8 mouse cellular contexts compared by ENCODE assay signal in genomic region chr11:121156411-121156891, GRCm38 (mm10). TPM values are rescaled to one million over a fixed set of nuclear protein-coding genes. Genes with fewer than 3 reads are reported as not detected.
A peak's percentile ranks its signal among the peaks of the same experiment; 100 is the strongest.
DNase-seq lines count a peak whose midpoint lies in the region; ATAC-seq lines count a peak whose summit lies in the region.

No protein-coding gene starts in this region.

- peaks cover 40% of the 10 kb centered on the region for H3K27me3 ChIP-seq in forebrain, embryonic 12.5 days
- peaks cover 51% of the 10 kb centered on the region for H3K27me3 ChIP-seq in liver, embryonic 15.5 days
- peaks cover 36% of the 10 kb centered on the region for H3K27me3 ChIP-seq in stomach, embryonic 15.5 days (replicated peaks)

- under 1% methylated on average over 42 of the region's 45 CpGs for WGBS in forebrain, embryonic 12.5 days
- 6% methylated on average over 45 of the region's 45 CpGs for WGBS in liver, embryonic 15.5 days (ENCODE audit: insufficient replicate concordance)
- 2% methylated on average over 45 of the region's 45 CpGs for WGBS in stomach, embryonic 15.5 days

- H3K4me1 ChIP-seq in forebrain, embryonic 12.5 days: peaks cover 27% of the 10 kb centered on the region
- H3K4me1 ChIP-seq in liver, embryonic 15.5 days (replicated peaks): 0 out of 2 replicates have a peak, but pooled peaks cover 3% of the 10 kb centered on the region
- peaks cover 8% of the 10 kb centered on the region for H3K4me1 ChIP-seq in stomach, embryonic 15.5 days

- no peaks in the 10 kb centered on the region for H3K36me3 ChIP-seq in forebrain, embryonic 12.5 days (replicated peaks)
- H3K36me3 ChIP-seq in liver, embryonic 15.5 days (replicated peaks): no peaks in the 10 kb centered on the region
- no peaks in the 10 kb centered on the region for H3K36me3 ChIP-seq in stomach, embryonic 15.5 days

- peak overlapping the region; percentile 33; the same call in 1 of the 2 replicates for H3K9ac ChIP-seq in forebrain, embryonic 12.5 days
- H3K9ac ChIP-seq in liver, embryonic 15.5 days: no peak overlapping the region
- 0 out of 2 replicates have a peak overlapping the region, but pooled peaks have one; percentile 6 for H3K9ac ChIP-seq in stomach, embryonic 15.5 days

- DNase-seq in adrenal gland, adult 2 months: peak; percentile 34
- no peak for DNase-seq in adrenal gland, adult 8-10 months
- peak; percentile 52 for DNase-seq in ZHBTc4 (ENCODE audit: low read depth, low spot score)
- DNase-seq in heart, postnatal 36 days: peak; percentile 45 to 62
- DNase-seq in T-cell, adult 2 months (ENCODE audit: low spot score): no peak

- no peaks in the 10 kb centered on the region for H3K9me3 ChIP-seq in forebrain, embryonic 12.5 days
- no peaks in the 10 kb centered on the region for H3K9me3 ChIP-seq in liver, embryonic 15.5 days (replicated peaks)
- H3K9me3 ChIP-seq in stomach, embryonic 15.5 days: no peaks in the 10 kb centered on the region

- no peak overlapping the region for H3K27ac ChIP-seq in forebrain, embryonic 12.5 days
- H3K27ac ChIP-seq in liver, embryonic 15.5 days (replicated peaks): no peak overlapping the region
- no peak overlapping the region for H3K27ac ChIP-seq in stomach, embryonic 15.5 days

- intact Hi-C loops in heart, postnatal 36 days (cut with DNase I): no loop called here

- ATAC-seq in forebrain, embryonic 12.5 days (ENCODE audit: low FRiP score): peak; percentile 23; the same call in 1 of the 2 replicates
- ATAC-seq in liver, embryonic 15.5 days (ENCODE audit: insufficient read depth): 0 out of 2 replicates have a peak, but pooled peaks have one; percentile 40
- ATAC-seq in stomach, embryonic 15.5 days (ENCODE audit: insufficient read depth, low FRiP score, low read depth): no peak

- H3K4me2 ChIP-seq in forebrain, embryonic 12.5 days: peak overlapping the region; percentile 58
- H3K4me2 ChIP-seq in liver, embryonic 15.5 days: peak overlapping the region; percentile 50
- H3K4me2 ChIP-seq in stomach, embryonic 15.5 days: peak overlapping the region; percentile 62

- H3K4me3 ChIP-seq in forebrain, embryonic 12.5 days (replicated peaks): peak overlapping the region; percentile 39
- peak overlapping the region; percentile 20 for H3K4me3 ChIP-seq in liver, embryonic 15.5 days (replicated peaks)
- peak overlapping the region; percentile 31 for H3K4me3 ChIP-seq in stomach, embryonic 15.5 days (replicated peaks)

RNA-seq across cellular contexts. Expression of gene Uts2r, which starts 3.6 kb away (rescaled TPM):
- not detected for total RNA-seq in adrenal gland, adult 2 months (2021)
- 0.19 and 0.20 TPM in 2 replicates for polyA plus RNA-seq in adrenal gland, adult 2 months (2012; rRNA removed)
- not detected for total RNA-seq in adrenal gland, adult 8-10 months (2022)
- not detected in 2 replicates for polyA plus RNA-seq in forebrain, embryonic 12.5 days (2016; fragmentation: Nextera tagmentation; extraction: Ambion mirVana)
- under 1 TPM; 0.44 to 0.54 TPM for total RNA-seq in heart, postnatal 36 days (2021)
- 0.05 and 0.13 TPM in 2 replicates for polyA plus RNA-seq in liver, embryonic 15.5 days (2015; fragmentation: Nextera tagmentation; extraction: Ambion mirVana)
- polyA plus RNA-seq in stomach, embryonic 15.5 days (2015; fragmentation: Nextera tagmentation; extraction: Ambion mirVana): not detected in 2 replicates

RNA-seq across cellular contexts. Expression of gene Tex19.1, which starts 10.5 kb away (rescaled TPM):
- not detected for total RNA-seq in adrenal gland, adult 2 months (2021)
- polyA plus RNA-seq in adrenal gland, adult 2 months (2012; rRNA removed): 0.18 TPM in 1 of 2 replicates, not detected in the other
- not detected for total RNA-seq in adrenal gland, adult 8-10 months (2022)
- polyA plus RNA-seq in forebrain, embryonic 12.5 days (2016; fragmentation: Nextera tagmentation; extraction: Ambion mirVana): not detected in 2 replicates
- total RNA-seq in heart, postnatal 36 days (2021): not detected
- 0.09 TPM in 1 of 2 replicates, not detected in the other for polyA plus RNA-seq in liver, embryonic 15.5 days (2015; fragmentation: Nextera tagmentation; extraction: Ambion mirVana)
- polyA plus RNA-seq in stomach, embryonic 15.5 days (2015; fragmentation: Nextera tagmentation; extraction: Ambion mirVana): 0.08 TPM in 1 of 2 replicates, not detected in the other

RNA-seq across cellular contexts. Expression of gene Tex19.2, which starts 38.0 kb away (rescaled TPM):
- total RNA-seq in adrenal gland, adult 2 months (2021): not detected
- not detected in 2 replicates for polyA plus RNA-seq in adrenal gland, adult 2 months (2012; rRNA removed)
- not detected for total RNA-seq in adrenal gland, adult 8-10 months (2022)
- polyA plus RNA-seq in forebrain, embryonic 12.5 days (2016; fragmentation: Nextera tagmentation; extraction: Ambion mirVana): 0.09 TPM in 1 of 2 replicates, not detected in the other
- not detected for total RNA-seq in heart, postnatal 36 days (2021)
- 0.06 and 0.07 TPM in 2 replicates for polyA plus RNA-seq in liver, embryonic 15.5 days (2015; fragmentation: Nextera tagmentation; extraction: Ambion mirVana)
- not detected in 2 replicates for polyA plus RNA-seq in stomach, embryonic 15.5 days (2015; fragmentation: Nextera tagmentation; extraction: Ambion mirVana)

RNA-seq across cellular contexts. Expression of gene Hexdc, which starts 47.8 kb away (rescaled TPM):
- total RNA-seq in adrenal gland, adult 2 months (2021): 10 to 100 TPM in 1 of 2 experiments, 1 to 10 TPM in 1; 7.6 to 13.0 TPM
- polyA plus RNA-seq in adrenal gland, adult 2 months (2012; rRNA removed): 18.5 and 21.7 TPM in 2 replicates
- total RNA-seq in adrenal gland, adult 8-10 months (2022): 10 to 100 TPM; 12.5 to 24.4 (median 17.6) TPM
- 7.9 and 8.4 TPM in 2 replicates for polyA plus RNA-seq in forebrain, embryonic 12.5 days (2016; fragmentation: Nextera tagmentation; extraction: Ambion mirVana)
- 10 to 100 TPM in 1 of 2 experiments, 1 to 10 TPM in 1; 9.2 to 10.5 TPM for total RNA-seq in heart, postnatal 36 days (2021)
- polyA plus RNA-seq in liver, embryonic 15.5 days (2015; fragmentation: Nextera tagmentation; extraction: Ambion mirVana): 3.0 and 3.7 TPM in 2 replicates
- polyA plus RNA-seq in stomach, embryonic 15.5 days (2015; fragmentation: Nextera tagmentation; extraction: Ambion mirVana): 8.1 and 9.2 TPM in 2 replicates

RNA-seq across cellular contexts. Expression of gene Ogfod3, which starts 48.1 kb away (rescaled TPM):
- 10 to 100 TPM; 27.9 to 28.5 TPM for total RNA-seq in adrenal gland, adult 2 months (2021)
- 33.7 and 37.7 TPM in 2 replicates for polyA plus RNA-seq in adrenal gland, adult 2 months (2012; rRNA removed)
- total RNA-seq in adrenal gland, adult 8-10 months (2022): 10 to 100 TPM; 26.0 to 29.3 (median 27.9) TPM
- polyA plus RNA-seq in forebrain, embryonic 12.5 days (2016; fragmentation: Nextera tagmentation; extraction: Ambion mirVana): 16.1 and 19.7 TPM in 2 replicates
- total RNA-seq in heart, postnatal 36 days (2021): 10 to 100 TPM; 14.7 to 19.1 TPM
- polyA plus RNA-seq in liver, embryonic 15.5 days (2015; fragmentation: Nextera tagmentation; extraction: Ambion mirVana): 14.3 and 16.3 TPM in 2 replicates
- 30.4 and 30.5 TPM in 2 replicates for polyA plus RNA-seq in stomach, embryonic 15.5 days (2015; fragmentation: Nextera tagmentation; extraction: Ambion mirVana)

Comparison
In these comparisons a context has a peak if more than half of its experiments do, and no peak if none do; other contexts are left out.
1. DNase-seq: peak in adrenal gland, adult 2 months (single experiment), ZHBTc4 (single experiment) and heart, postnatal 36 days (2 of 2); none in adrenal gland, adult 8-10 months (single experiment) and T-cell, adult 2 months (single experiment).
2. Peak in every context shown above with its lines, with median percentiles within 50 percentile points of each other: H3K4me2 ChIP-seq and H3K4me3 ChIP-seq.